Mouse (Mus musculus) layer of hippocampus, adult 2 months (tissue): Measurements from ENCODE around the gene Gamt. TPM values are rescaled to one million over a fixed set of nuclear protein-coding genes. Genes with fewer than 3 reads are reported as not detected.
A peak's percentile ranks its signal among the peaks of the same experiment; 100 is the strongest.

Experiments
- DNase-seq, 2 experiments: peaks; one replicate each; pipeline ENCODE4 v3.0.0; 2022; ENCODE audit warnings: low spot score in 2 of 2
- H3K27ac ChIP-seq: fragments of 200-600 bp; 2 replicates; pipeline ENCODE4 v1.8.1; 2022
- H3K4me3 ChIP-seq: fragments of 200-600 bp; 2 replicates; pipeline ENCODE4 v1.8.1; 2022; ENCODE audit warnings: mild to moderate bottlenecking
- CTCF ChIP-seq: fragments of 200-600 bp; conservative IDR thresholded peaks from 2 replicates; pipeline ENCODE4 v1.8.1; 2022; ENCODE audit warnings: antibody characterized with exemption, mild to moderate bottlenecking, moderate library complexity
- total RNA-seq, 2 experiments: library from RNA; stranded (reverse); gene quantifications; 2 replicates each; pipeline ENCODE4 v1.2.3; 2021

Gene Gamt
- total RNA-seq, 2 experiments from 2014 or later = 29.8 to 33.1 TPM

GRCm38 (mm10) chr10:80261585-80261968 is 765 bp upstream of the Gamt start:
- no peak for TF ChIP-seq CTCF
- peak; percentile 82 to 87 for DNase-seq
- H3K4me3 ChIP-seq = peak overlapping the region; percentile 68
- peak overlapping the region; percentile 95 for H3K27ac ChIP-seq

DNA sequence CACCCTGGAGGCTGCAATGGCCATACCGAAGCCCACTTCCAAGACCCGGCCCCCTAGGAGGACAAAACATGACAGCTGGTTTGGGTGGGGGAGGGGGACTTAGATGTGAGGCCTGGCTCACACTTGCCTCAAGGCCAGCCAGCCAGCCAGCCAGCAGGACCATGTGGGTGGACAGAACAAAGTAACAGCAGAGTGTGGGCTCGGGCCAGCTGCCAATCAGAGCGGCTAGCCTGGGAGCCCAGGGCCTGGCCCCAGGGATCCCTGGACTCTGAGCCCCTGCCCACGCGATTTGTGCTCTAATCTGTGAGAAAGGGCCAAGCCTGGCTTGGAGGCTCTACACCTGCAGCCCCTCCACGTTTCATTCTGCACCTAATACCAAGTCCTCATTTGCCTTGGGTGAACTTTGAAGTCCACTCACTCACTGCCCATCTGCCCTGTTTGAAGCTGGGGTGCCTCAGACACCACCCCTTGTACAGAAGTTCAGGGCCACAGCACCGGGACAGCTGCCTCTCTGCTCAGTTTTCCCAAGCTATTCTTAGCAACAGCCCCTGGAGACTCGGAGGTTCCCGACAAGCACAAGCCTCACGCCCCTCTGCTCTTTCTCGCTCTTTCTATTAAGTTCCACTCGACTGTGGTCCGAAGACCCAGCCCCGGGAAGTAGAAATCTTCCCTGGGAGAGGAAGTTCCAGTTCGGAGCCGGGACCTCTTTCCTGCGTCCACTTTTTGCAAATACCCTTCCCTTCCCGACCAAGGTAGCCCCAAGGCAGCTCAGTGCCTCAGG is 761 bp downstream of the Gamt start:
- DNase-seq = peak; percentile 64 to 67
- H3K27ac ChIP-seq = peak overlapping the region; percentile 95
- TF ChIP-seq CTCF = no peak
- H3K4me3 ChIP-seq = peak overlapping the region; percentile 68

GRCm38 (mm10) chr10:80259463-80259805 is 1.4 kb downstream of the Gamt start:
- TF ChIP-seq CTCF = no peak
- H3K27ac ChIP-seq = peak overlapping the region; percentile 95
- peak overlapping the region; percentile 68 for H3K4me3 ChIP-seq
- DNase-seq = no peak

- H3K4me3 ChIP-seq = no peak overlapping the region
- H3K27ac ChIP-seq = peak overlapping the region; percentile 95
- TF ChIP-seq CTCF = no peak
- DNase-seq = no peak
These were observed 1.9 kb downstream of the Gamt start for GRCm38 (mm10) chr10:80258752-80259462.

- Histone ChIP-seq H3K27ac (no peak overlapping the region), H3K4me3 (no peak overlapping the region)
- no peak for TF ChIP-seq CTCF
- DNase-seq = no peak
These were observed 2.9 kb downstream of the Gamt start for GRCm38 (mm10) chr10:80257936-80258335.

- no peak for DNase-seq
- Histone ChIP-seq H3K27ac (peak overlapping the region; percentile 21; the same call in 1 of the 2 replicates), H3K4me3 (no peak overlapping the region)
- peak; percentile 48 for TF ChIP-seq CTCF
These were observed 4.8 kb downstream of the Gamt start for GRCm38 (mm10) chr10:80255881-80256535.

DNA sequence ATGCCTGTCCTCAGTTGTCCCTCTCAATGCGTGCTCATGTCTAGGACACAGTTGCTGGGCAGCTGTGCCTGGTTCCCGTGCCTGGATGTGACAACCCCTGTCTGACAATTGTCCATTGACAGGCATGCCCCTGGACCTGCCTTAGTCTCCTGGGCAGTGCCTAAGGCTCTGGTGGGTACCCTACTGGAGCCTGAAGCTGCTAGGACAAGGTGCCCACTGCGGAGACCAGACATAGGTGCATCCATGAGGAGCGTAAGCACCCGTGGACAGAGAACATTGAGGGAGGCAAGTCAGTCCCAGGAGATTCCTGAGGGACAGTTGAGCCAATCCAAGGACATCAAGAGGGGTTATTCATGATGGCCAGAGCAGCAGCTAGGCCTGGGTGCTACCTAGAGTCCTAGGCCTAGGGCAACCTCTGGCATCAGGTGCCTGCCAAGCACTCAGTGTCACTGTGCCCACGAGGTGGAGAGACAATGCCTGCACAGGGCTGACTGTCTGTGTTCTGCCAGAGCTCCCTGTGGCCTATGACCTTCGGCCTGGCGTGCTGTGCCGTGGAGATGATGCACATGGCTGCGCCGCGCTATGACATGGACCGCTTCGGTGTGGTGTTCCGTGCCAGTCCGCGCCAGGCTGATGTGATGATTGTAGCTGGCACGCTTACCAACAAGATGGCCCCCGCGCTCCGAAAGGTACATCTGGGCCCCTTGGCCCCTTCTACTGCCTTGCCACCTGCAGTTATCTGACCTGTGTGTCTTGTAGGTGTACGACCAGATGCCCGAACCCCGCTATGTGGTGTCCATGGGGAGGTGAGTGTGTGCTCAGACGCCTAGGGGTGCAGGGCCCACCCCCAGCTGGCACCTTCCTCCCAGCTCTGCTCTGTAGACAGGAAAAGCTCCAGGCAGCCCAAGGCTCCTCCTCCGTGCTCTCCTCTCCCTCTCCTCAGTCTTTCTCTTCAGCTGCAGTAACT is 6.2 kb downstream of the Gamt start:
- DNase-seq = no peak
- no peak for TF ChIP-seq CTCF
- peak overlapping the region; percentile 39; the same call in 1 of the 2 replicates for H3K27ac ChIP-seq
- no peak overlapping the region for H3K4me3 ChIP-seq

GRCm38 (mm10) chr10:80253551-80253950 is 7.3 kb downstream of the Gamt start:
- DNase-seq = no peak
- TF ChIP-seq CTCF = no peak
- Histone ChIP-seq H3K4me3 (no peak overlapping the region), H3K27ac (no peak overlapping the region; the same call in 1 of the 2 replicates)

DNA sequence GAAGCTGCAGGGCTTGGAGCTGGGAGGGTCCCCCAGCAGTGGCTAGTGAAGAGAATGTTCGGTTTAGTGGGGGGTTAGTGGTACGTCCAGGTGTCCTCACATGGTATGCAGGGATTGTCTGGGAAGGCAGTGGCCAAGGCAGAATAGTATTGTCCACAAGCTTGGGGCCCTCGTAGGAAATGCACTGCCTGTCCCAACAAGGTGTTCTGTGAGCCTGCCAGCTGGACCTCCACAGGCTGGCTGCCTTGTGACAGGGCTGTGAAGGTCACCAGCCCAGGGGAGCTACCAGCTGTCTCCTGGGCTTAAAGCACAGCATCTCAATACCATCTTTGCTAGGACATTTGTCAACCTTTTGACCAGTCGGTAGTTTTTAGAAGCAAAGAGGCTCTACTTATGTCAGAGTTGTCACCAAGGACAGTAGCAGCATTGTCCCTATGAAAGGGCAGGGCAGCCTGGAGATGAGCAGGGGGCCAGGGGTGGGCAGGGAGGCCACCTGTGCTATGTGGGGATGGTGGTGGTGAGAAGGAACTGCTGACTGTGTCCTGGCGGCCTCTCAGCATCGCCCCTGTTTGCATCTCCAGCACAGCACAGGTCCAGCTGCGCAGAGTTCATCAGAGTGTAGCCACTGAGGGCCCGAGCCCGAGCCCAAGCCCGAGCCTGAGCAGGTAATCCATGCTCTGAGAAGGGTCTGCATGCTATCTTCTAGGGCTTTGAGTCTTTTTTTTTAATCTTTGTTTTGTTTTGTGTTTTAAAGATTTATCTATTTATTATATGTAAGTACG is 8.1 kb downstream of the Gamt start:
- no peak for DNase-seq
- H3K4me3 ChIP-seq = no peak overlapping the region
- TF ChIP-seq CTCF = no peak
- H3K27ac ChIP-seq = peak overlapping the region; percentile 39; the same call in 1 of the 2 replicates

DNA sequence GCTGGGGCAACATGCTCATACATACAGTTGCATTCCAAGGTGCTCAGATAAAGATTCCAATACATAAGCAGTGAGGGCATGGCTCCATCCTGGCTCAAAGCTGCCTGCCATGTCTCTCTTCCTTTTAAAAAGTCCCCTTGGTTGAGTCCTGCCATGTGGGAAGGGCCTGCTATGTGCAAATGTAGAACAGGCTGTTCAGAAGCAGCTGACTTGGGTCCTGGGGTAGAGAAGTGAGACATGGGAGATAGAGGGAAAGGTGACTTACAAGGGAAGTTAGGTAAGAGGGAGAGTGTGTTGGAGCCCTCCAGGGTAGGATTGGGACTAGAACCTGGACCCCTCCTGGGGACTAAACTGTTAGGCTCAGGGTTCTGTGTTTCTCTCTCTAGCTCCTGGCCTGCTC is 8.8 kb downstream of the Gamt start:
- Histone ChIP-seq H3K27ac (no peak overlapping the region), H3K4me3 (no peak overlapping the region)
- TF ChIP-seq CTCF = no peak
- no peak for DNase-seq

- Histone ChIP-seq H3K4me3 (peak overlapping the region; percentile 94), H3K27ac (peak overlapping the region; percentile 98)
- no peak for DNase-seq
- no peak for TF ChIP-seq CTCF
These were observed 10.2 kb downstream of the Gamt start for GRCm38 (mm10) chr10:80250573-80250972.
